Mouse (Mus musculus) testis, adult 10 weeks (tissue): ENCODE results near the gene Tmem129. TPM values are rescaled to one million over a fixed set of nuclear protein-coding genes. Genes with fewer than 3 reads are reported as not detected.

ENCODE experiments used
- polyA plus RNA-seq: library from polyadenylated mRNA; stranded (reverse); fragments of 350-450 nt; fragmentation: Illumina TruSeq; extraction: RNeasy Lipid Tissue Mini Kit (QIAGEN cat#74804); gene quantifications from one replicate; pipeline ENCODE4 v1.2.3, GENCODE M21; 2014; ENCODE audit warnings: low read depth, low replicate concordance

Tmem129 gene
- 20.1 TPM for polyA plus RNA-seq

DNA sequence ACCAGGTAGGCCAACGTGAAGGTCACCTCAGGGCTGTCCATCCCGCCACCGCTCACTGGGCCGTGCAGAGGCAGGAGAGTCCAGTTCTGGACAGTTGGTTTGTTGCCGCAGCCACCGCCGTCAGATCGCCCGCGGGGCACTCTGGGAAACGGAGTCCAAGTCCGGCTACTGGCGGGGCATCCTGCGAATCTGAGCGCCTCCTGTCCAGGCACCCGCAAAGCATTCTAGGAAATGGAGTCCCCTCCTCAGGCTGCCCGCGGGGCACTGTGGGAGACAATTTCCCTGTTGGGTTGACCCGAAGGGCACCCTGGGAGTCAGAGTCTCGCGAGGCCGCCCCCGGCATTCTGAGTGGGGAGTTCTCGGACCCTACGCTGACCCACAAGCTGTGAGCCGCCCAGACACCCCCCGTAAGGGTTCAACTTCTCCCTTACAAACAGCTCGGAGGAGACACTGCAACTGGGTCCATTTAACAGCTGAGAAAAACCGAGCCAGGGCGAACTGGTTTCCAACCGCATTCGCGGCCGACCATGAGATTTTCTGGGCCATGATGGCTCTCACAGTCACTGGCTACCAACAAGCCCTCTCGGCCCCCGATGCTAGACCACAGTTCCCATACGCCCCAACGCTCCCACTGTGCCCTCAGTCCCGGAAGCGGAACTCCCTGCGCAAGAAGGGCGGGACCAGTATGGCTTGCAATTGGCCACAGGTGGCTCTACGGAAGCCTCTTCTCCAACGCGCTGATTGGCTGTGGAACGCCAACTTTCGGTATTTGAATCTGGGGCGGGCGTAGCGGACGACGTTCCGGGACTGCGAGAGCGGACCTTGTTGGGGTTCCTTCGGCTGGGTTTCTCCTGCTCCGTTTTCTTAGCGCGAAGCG, at the start of gene Tmem129, which contains the start of gene Tacc3:
Gene Tmem129 (minus strand): TSS at position 630 of the 877 bp plus-strand sequence.
Gene Tacc3 (plus strand): TSS at position 342 of the 877 bp plus-strand sequence.

DNA sequence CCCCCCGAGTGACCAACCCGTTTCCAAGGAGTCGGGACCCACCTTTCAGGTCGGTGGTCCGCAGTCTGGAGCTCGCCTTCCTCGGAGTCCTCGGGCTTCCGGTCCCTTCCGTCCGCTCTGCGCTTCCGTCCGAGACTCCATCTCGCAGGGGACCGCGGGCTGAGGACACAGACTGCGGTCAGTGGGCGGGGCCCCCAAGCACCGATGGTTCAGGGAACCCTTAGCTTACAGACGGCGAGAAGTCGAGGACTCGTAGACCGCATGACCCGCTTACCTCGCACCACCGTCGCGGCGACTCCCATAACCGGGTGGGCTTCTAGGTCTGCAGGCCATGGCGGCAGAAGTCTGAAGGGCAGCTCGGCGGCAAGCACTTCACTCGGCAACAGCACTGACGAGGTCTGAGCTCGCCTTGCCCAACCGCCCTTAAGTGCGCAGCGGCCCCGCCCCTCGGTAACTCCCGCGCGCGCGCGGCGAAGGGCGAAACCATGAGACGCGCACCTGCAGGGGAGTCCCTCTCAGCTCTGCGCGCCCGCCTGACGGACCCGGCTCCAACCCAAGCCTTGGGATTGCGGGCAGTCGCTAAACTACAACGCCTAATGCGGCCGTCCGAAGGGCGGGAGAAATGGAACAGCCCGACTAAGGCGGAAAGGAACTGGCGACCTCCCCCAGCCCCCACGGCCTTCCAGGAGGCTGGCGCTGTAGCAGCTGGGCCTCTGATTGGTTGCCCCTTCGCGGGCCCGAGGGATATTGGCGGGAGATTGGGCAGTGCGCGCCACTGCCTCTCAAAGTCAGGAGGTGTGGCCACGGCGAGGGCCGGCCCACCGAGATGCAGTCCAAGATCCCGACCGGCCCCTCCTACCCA, 6.1 kb downstream of the Tmem129 start, which contains the start of gene Slbp:
Gene Slbp (minus strand): TSS at position 654 of the 862 bp plus-strand sequence.

DNA sequence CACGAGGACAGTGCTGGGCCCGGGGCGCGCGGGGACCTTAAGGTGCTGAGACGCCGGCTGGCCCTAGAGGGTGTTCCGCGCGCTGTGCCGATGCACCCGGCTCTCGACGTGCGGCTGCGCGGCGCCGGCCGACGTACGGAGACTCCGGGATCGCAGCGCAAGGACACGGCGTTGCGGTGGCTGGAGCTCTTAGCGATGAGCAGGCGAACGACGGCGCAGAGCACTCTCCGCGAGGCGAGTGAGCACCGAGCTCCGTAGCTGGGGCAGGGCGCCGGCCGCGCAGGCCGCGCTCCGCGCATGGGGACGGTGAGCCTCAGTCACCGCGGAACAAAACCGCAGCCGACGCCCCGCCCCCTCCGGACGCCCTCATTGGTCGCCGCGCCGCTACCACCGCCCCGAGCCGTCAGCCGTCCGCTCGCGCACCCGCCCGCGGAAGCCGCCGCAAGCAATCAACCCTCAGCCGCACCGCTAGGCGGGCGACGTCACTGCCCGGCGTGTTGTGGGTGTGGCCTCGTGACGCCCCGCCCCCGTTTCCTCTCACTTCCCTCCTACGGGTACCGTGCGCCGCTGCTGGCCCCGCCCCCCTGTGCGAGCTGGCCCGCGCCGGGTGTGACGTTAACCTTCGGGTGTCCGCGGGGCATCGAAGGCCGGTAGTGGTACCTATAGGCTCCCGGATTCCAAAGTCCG, 28.8 kb downstream of the Tmem129 start, which contains the start of the genes Fam53a and Gm9903:
Gene Fam53a (minus strand): TSS at position 335 of the 687 bp plus-strand sequence.
Gene Gm9903 (plus strand): TSS at position 625 of the 687 bp plus-strand sequence.

Other genes starting within 250 kb of the Tmem129 start
- gene Nkx1-1, start 224.4 kb downstream of the Tmem129 start, polyA plus RNA-seq = not detected
- gene Fam53a, start 28.8 kb downstream of the Tmem129 start, polyA plus RNA-seq = 5.7 TPM
- gene Gm9903, start 28.5 kb downstream of the Tmem129 start, polyA plus RNA-seq = 13.9 TPM
- 208 TPM for gene Slbp, start 5.8 kb downstream of the Tmem129 start, polyA plus RNA-seq
- 130 TPM for gene Tacc3, start 288 bp downstream of the Tmem129 start, polyA plus RNA-seq
- 0.34 TPM for gene Fgfr3, start 63.3 kb upstream of the Tmem129 start, polyA plus RNA-seq
- 4.4 TPM for gene Letm1, start 124.4 kb upstream of the Tmem129 start, polyA plus RNA-seq
- gene Nsd2, start 162.3 kb upstream of the Tmem129 start, polyA plus RNA-seq = 330 TPM